Mouse (Mus musculus) kidney, postnatal 0 days (tissue): ENCODE results near the gene Cdx4. TPM values are rescaled to one million over a fixed set of nuclear protein-coding genes. Genes with fewer than 3 reads are reported as not detected.

ENCODE experiments used
- ATAC-seq: fragments of 200-750 bp; cut with Nextera tagmentation; replicated peaks from 2 replicates; pipeline ENCODE4 v1.8.0; 2017; ENCODE audit warnings: low read depth, moderate number of reproducible peaks, moderate TSS enrichment, moderate library complexity; ENCODE audit not compliant: low FRiP score
- DNase-seq: peaks from one replicate; pipeline ENCODE4 v3.0.0-alpha.2; 2016; ENCODE audit warnings: low spot score
- H3K27ac ChIP-seq: fragments of 300-500 bp; sonication (generic); 2 replicates; pipeline ENCODE4 v1.5.1; 2014; ENCODE audit warnings: mild to moderate bottlenecking
- H3K27me3 ChIP-seq: fragments of 300-500 bp; sonication (generic); 2 replicates; pipeline ENCODE4 v1.6.1; 2014; ENCODE audit warnings: low read length, mixed read lengths; ENCODE audit not compliant: insufficient read depth
- H3K36me3 ChIP-seq: fragments of 300-500 bp; sonication (generic); 2 replicates; pipeline ENCODE4 v1.6.1; 2014; ENCODE audit warnings: low read length, mixed read lengths; ENCODE audit not compliant: insufficient read depth
- H3K4me1 ChIP-seq: fragments of 300-500 bp; sonication (generic); replicated peaks from 2 replicates; pipeline ENCODE4 v1.6.1; 2014; ENCODE audit warnings: antibody characterized with exemption, low read length, mixed read lengths; ENCODE audit not compliant: insufficient read depth
- H3K4me2 ChIP-seq: fragments of 300-500 bp; sonication (generic); 2 replicates; pipeline ENCODE4 v1.6.1; 2014; ENCODE audit warnings: mild to moderate bottlenecking, low read length, moderate library complexity, mixed read lengths
- H3K4me3 ChIP-seq: fragments of 300-500 bp; sonication (generic); replicated peaks from 2 replicates; pipeline ENCODE4 v1.5.1; 2014; ENCODE audit warnings: low read depth, low read length
- H3K9ac ChIP-seq: fragments of 300-500 bp; sonication (generic); 2 replicates; pipeline ENCODE4 v1.6.1; 2014; ENCODE audit warnings: low read depth, low read length
- H3K9me3 ChIP-seq: fragments of 300-500 bp; sonication (generic); replicated peaks from 2 replicates; pipeline ENCODE4 v1.6.1; 2016; ENCODE audit warnings: low read length, inconsistent platforms, mixed read lengths
- CTCF ChIP-seq: IDR thresholded peaks from 2 replicates; pipeline ENCODE4 v1.5.1; 2016; ENCODE audit warnings: antibody characterized with exemption, low read depth, mild to moderate bottlenecking, moderate library complexity
- WGBS: fragments of 180-500 bp; shearing (Covaris S2); extraction: QIAGEN DNeasy Blood & Tissue Kit; methylation state at CpG from one replicate; pipeline ENCODE4 v1.1.7; 2014; 5-methylcytosine and 5-hydroxymethylcytosine counted together
- polyA plus RNA-seq: library from polyadenylated mRNA; unstranded; fragments of >200 nt; fragmentation: Nextera tagmentation; extraction: Ambion mirVana; gene quantifications from 2 replicates; pipeline ENCODE4 v1.2.1, GENCODE M21; 2015

The Cdx4 gene
- polyA plus RNA-seq, 1 experiment from 2014 or later, result not detected

DNA sequence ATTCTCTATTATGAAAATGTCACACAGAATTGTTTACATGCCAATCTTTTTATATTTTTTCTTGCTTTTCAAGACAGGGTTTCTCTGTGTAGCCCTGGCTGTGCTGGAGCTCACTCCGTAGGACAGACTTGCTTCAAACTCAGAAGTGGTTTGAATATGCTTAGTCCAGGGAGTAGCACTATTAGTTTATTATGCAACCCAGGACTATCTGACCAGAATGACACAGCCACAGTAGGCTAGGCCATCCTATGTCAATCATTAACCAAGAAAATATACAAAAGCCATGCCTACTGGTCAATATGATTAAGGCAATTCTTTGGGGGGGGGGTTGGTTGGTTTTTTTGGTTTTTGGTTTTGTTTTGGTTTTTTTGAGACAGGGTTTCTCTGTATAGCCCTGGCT, 12.9 kb upstream of the Cdx4 start:
- H3K4me2 ChIP-seq, result no peak overlapping the region
- H3K4me1 ChIP-seq, result no peaks in the 10 kb centered on the region
- H3K9ac ChIP-seq, result no peak overlapping the region
- no peak overlapping the region for H3K27ac ChIP-seq
- H3K4me3 ChIP-seq, result no peak overlapping the region
- DNase-seq (no peak), ATAC-seq (no peak)
- 87% methylated on average over 1 of the region's 1 CpGs for WGBS
- no peaks in the 10 kb centered on the region for H3K27me3 ChIP-seq
- H3K36me3 ChIP-seq, result no peaks in the 10 kb centered on the region
- no peak for TF ChIP-seq CTCF
- no peaks in the 10 kb centered on the region for H3K9me3 ChIP-seq

GRCm38 (mm10) chrX:103311723-103312122, 9.5 kb upstream of the Cdx4 start:
- Histone ChIP-seq H3K4me2 (no peak overlapping the region), H3K4me1 (no peaks in the 10 kb centered on the region), H3K36me3 (no peaks in the 10 kb centered on the region), H3K9ac (no peak overlapping the region), H3K27me3 (no peaks in the 10 kb centered on the region), H3K4me3 (no peak overlapping the region), H3K9me3 (no peaks in the 10 kb centered on the region), H3K27ac (no peak overlapping the region)
- no peak for DNase-seq
- no peak for ATAC-seq
- 86% methylated on average over 3 of the region's 3 CpGs for WGBS
- TF ChIP-seq CTCF, result no peak

DNA sequence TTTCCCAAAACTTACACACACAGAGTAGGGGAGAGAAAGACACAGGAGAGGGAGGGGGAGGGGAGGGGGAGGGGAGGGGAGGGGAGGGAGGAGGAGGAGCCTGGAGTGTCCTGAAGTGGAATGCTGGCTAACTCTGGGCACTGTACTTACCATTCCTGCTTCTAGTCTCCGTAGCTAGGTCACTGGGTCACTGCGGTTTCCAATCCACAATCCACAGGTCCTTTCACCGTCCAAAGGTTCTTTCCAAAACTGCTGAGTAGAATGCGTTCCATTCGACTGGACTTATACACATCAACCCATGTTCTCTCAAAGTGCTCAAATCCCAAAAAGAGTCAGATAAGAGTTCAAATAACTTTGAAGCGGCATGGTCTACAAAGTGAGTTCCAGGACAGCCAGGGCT, 7.1 kb upstream of the Cdx4 start:
- 79% methylated on average over 6 of the region's 6 CpGs for WGBS
- Histone ChIP-seq H3K36me3 (no peaks in the 10 kb centered on the region), H3K27ac (no peak overlapping the region), H3K4me3 (no peak overlapping the region), H3K4me1 (no peaks in the 10 kb centered on the region), H3K9ac (no peak overlapping the region), H3K27me3 (no peaks in the 10 kb centered on the region), H3K9me3 (no peaks in the 10 kb centered on the region), H3K4me2 (no peak overlapping the region)
- ATAC-seq, result no peak
- DNase-seq, result no peak
- TF ChIP-seq CTCF, result no peak

GRCm38 (mm10) chrX:103325900-103326299, 4.7 kb downstream of the Cdx4 start:
- Histone ChIP-seq H3K27ac (no peak overlapping the region), H3K4me3 (no peak overlapping the region), H3K4me2 (no peak overlapping the region), H3K9ac (no peak overlapping the region), H3K9me3 (no peaks in the 10 kb centered on the region), H3K36me3 (no peaks in the 10 kb centered on the region), H3K4me1 (no peaks in the 10 kb centered on the region), H3K27me3 (peaks cover 20% of the 10 kb centered on the region)
- DNase-seq, result no peak
- no peak for TF ChIP-seq CTCF
- ATAC-seq, result no peak
- WGBS, result 40% methylated on average over 3 of the region's 3 CpGs

DNA sequence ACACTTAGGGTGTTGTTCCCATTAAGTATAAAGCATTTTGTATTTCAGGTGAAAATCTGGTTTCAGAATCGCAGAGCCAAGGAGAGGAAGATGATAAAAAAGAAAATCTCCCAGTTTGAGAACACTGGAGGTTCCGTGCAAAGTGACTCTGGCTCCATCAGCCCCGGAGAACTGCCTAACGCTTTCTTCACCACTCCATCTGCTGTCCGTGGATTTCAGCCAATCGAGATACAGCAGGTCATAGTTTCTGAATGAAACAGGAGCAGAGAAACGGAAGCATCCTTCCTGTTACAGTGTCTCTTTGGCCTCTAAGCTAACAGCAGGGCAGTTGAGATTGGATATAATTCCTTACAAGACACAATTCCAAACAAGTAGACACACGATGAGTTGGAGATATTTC, 8.2 kb downstream of the Cdx4 start:
- Histone ChIP-seq H3K4me3 (no peak overlapping the region), H3K27me3 (no peaks in the 10 kb centered on the region), H3K9me3 (no peaks in the 10 kb centered on the region), H3K4me2 (no peak overlapping the region), H3K36me3 (no peaks in the 10 kb centered on the region), H3K4me1 (no peaks in the 10 kb centered on the region), H3K9ac (no peak overlapping the region), H3K27ac (no peak overlapping the region)
- no peak for TF ChIP-seq CTCF
- DNase-seq (no peak), ATAC-seq (no peak)
- WGBS, result 73% methylated on average over 8 of the region's 8 CpGs

GRCm38 (mm10) chrX:103331125-103331858, 10.1 kb downstream of the Cdx4 start:
- Histone ChIP-seq H3K4me3 (no peak overlapping the region), H3K4me1 (no peaks in the 10 kb centered on the region), H3K27me3 (no peaks in the 10 kb centered on the region), H3K36me3 (no peaks in the 10 kb centered on the region), H3K4me2 (no peak overlapping the region), H3K9ac (no peak overlapping the region), H3K27ac (no peak overlapping the region), H3K9me3 (no peaks in the 10 kb centered on the region)
- no peak for TF ChIP-seq CTCF
- 55% methylated on average over 5 of the region's 5 CpGs for WGBS
- no peak for DNase-seq
- no peak for ATAC-seq
